Mouse (Mus musculus): ENCODE results near the gene Rrp8. TPM values are rescaled to one million over a fixed set of nuclear protein-coding genes. Genes with fewer than 3 reads are reported as not detected.

Rrp8 gene
- polyA plus RNA-seq, 1 experiment from 2014 or later: 31.2 TPM

DNA sequence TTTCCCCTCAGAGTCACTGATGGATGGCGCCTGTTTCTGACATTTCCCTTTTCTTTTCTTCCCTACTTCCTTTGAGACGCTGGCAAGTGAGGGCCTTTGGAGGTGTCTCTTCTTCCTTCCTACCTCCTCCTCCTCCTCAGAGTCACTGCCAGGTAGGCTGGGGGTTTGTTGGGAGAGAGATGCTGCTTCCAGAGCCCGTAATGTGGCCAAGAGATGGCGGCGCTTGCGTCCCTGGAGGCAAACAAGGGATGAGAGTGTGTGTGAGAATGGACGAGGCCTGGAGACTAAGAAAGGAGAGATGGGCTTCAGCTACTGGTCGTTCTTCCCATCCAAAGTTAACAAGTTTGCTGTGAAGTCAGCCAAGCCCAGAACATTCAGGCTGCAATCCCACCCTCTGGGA, 2.4 kb downstream of the Rrp8 start:
- no peak overlapping the region for H3K27ac ChIP-seq (replicated peaks; ENCODE audit: low read depth, low read length)
- WGBS: 86% methylated on average over 8 of the region's 8 CpGs
- peak overlapping the region; percentile 89; the same call in 1 of the 2 replicates for H3K9ac ChIP-seq (ENCODE audit: low read depth, low read length)
- H3K27me3 ChIP-seq (replicated peaks; ENCODE audit: control insufficient read depth, insufficient read depth, low read length): no peaks in the 10 kb centered on the region
- no peak for ATAC-seq (ENCODE audit: low read depth)
- H3K36me3 ChIP-seq (ENCODE audit: control insufficient read depth, insufficient read depth, low read length): peaks cover 47% of the 10 kb centered on the region
- peak overlapping the region; percentile 84; the same call in 1 of the 2 replicates for H3K4me3 ChIP-seq (ENCODE audit: low read depth, low read length)
- H3K4me1 ChIP-seq (ENCODE audit: control insufficient read depth, insufficient read depth, low read length): peaks cover 21% of the 10 kb centered on the region
- H3K4me2 ChIP-seq (ENCODE audit: low read depth, low read length): peak overlapping the region; percentile 73; the same call in 1 of the 2 replicates
- DNase-seq (ENCODE audit: low spot score): no peak
- no peaks in the 10 kb centered on the region for H3K9me3 ChIP-seq (ENCODE audit: control insufficient read depth, low read length)

DNA sequence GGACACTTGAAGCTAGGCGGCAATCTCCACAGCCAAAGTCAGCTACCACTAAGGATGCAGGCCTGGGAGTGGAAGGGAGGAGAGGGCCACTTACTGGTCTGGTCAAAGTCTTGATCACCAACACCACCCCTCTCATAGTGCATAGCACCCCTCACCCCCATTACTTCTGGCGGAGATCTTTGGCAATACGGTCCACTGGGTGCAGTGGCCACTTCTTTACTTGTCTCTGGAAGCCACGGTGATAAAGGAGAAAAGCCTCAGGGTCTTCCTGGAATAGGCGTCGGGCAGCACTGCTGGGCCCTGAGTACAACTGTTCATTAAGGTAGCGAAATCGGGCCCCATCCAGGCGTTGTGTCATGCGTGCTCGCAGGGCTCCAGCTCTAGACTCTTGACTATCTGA, 3.3 kb downstream of the Rrp8 start:
- H3K36me3 ChIP-seq (ENCODE audit: control insufficient read depth, insufficient read depth, low read length): peaks cover 49% of the 10 kb centered on the region
- WGBS: 93% methylated on average over 11 of the region's 11 CpGs
- H3K4me2 ChIP-seq (ENCODE audit: low read depth, low read length): no peak overlapping the region
- H3K4me3 ChIP-seq (ENCODE audit: low read depth, low read length): no peak overlapping the region
- no peaks in the 10 kb centered on the region for H3K27me3 ChIP-seq (replicated peaks; ENCODE audit: control insufficient read depth, insufficient read depth, low read length)
- no peak overlapping the region for H3K9ac ChIP-seq (ENCODE audit: low read depth, low read length)
- no peak overlapping the region for H3K27ac ChIP-seq (replicated peaks; ENCODE audit: low read depth, low read length)
- ATAC-seq (ENCODE audit: low read depth) (no peak), DNase-seq (ENCODE audit: low spot score) (no peak)
- H3K9me3 ChIP-seq (ENCODE audit: control insufficient read depth, low read length): no peaks in the 10 kb centered on the region
- peaks cover 13% of the 10 kb centered on the region for H3K4me1 ChIP-seq (ENCODE audit: control insufficient read depth, insufficient read depth, low read length)

DNA sequence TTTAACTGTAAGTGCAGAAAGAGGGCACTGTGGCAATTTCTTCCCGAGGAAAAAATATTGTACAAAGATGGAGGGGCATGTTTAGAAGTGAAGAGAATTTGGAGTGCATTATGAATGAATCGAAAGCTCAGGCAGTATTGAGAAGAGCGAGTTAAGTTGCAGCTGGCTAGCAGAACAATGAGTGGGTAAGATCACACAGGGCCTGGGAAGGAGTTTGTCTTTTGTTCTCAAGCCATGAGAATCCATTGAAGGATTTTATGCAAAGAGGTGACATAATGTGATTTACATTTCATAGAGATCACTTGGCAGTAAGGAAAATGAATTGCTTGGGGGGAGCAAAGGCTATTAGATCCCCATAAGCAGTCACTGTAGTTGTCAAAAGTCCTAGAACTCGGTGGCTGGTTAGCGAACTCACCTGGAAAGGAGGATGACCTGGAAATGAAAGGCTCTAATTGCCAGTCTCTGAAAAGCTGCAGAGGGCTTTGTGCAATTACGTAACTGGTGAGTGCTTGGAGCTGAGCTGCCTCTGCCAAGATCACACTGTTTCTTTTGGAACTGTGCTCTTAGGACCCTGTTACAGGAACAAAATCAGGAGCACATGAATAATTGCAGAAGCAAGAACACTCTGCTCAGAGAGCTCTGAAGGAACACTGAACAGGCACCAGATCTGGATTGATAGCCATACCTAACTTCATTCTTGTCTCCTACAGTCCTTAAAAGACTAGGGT, 8.3 kb downstream of the Rrp8 start:
- 77% methylated on average over 6 of the region's 6 CpGs for WGBS
- no peak for DNase-seq (ENCODE audit: low spot score)
- Histone ChIP-seq H3K36me3 (ENCODE audit: control insufficient read depth, insufficient read depth, low read length) (peaks cover 40% of the 10 kb centered on the region), H3K4me3 (ENCODE audit: low read depth, low read length) (no peak overlapping the region), H3K9me3 (ENCODE audit: control insufficient read depth, low read length) (no peaks in the 10 kb centered on the region), H3K27ac (replicated peaks; ENCODE audit: low read depth, low read length) (0 out of 2 replicates have a peak overlapping the region, but pooled peaks have one; percentile 6), H3K27me3 (replicated peaks; ENCODE audit: control insufficient read depth, insufficient read depth, low read length) (no peaks in the 10 kb centered on the region), H3K4me2 (ENCODE audit: low read depth, low read length) (no peak overlapping the region), H3K4me1 (ENCODE audit: control insufficient read depth, insufficient read depth, low read length) (no peaks in the 10 kb centered on the region), H3K9ac (ENCODE audit: low read depth, low read length) (no peak overlapping the region)
- ATAC-seq (ENCODE audit: low read depth): peak; percentile 38; the same call in 1 of the 2 replicates

DNA sequence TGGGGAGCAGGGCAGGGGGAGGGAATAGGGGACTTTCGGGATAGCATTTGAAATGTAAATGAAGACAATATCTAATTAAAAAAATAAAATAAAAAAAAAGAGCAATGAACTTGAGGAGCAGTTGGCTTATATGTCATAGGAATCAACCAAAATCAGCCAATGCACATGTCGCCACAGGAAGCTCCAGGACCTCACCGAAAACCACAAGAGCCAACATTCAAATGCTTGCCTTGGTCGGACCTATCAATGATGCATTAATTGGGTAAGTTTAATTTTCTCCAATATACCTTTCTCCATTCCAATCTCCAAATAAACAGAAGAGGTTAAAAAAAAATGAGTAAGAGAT, 10.2 kb downstream of the Rrp8 start:
- WGBS: 93% methylated on average over 4 of the region's 4 CpGs
- no peak for ATAC-seq (ENCODE audit: low read depth)
- DNase-seq (ENCODE audit: low spot score): no peak
- Histone ChIP-seq H3K9me3 (ENCODE audit: control insufficient read depth, low read length) (no peaks in the 10 kb centered on the region), H3K36me3 (ENCODE audit: control insufficient read depth, insufficient read depth, low read length) (peaks cover 21% of the 10 kb centered on the region), H3K4me3 (ENCODE audit: low read depth, low read length) (no peak overlapping the region), H3K9ac (ENCODE audit: low read depth, low read length) (no peak overlapping the region), H3K4me1 (ENCODE audit: control insufficient read depth, insufficient read depth, low read length) (no peaks in the 10 kb centered on the region), H3K27ac (replicated peaks; ENCODE audit: low read depth, low read length) (no peak overlapping the region; the same call in 1 of the 2 replicates), H3K27me3 (replicated peaks; ENCODE audit: control insufficient read depth, insufficient read depth, low read length) (no peaks in the 10 kb centered on the region), H3K4me2 (ENCODE audit: low read depth, low read length) (no peak overlapping the region)

DNA sequence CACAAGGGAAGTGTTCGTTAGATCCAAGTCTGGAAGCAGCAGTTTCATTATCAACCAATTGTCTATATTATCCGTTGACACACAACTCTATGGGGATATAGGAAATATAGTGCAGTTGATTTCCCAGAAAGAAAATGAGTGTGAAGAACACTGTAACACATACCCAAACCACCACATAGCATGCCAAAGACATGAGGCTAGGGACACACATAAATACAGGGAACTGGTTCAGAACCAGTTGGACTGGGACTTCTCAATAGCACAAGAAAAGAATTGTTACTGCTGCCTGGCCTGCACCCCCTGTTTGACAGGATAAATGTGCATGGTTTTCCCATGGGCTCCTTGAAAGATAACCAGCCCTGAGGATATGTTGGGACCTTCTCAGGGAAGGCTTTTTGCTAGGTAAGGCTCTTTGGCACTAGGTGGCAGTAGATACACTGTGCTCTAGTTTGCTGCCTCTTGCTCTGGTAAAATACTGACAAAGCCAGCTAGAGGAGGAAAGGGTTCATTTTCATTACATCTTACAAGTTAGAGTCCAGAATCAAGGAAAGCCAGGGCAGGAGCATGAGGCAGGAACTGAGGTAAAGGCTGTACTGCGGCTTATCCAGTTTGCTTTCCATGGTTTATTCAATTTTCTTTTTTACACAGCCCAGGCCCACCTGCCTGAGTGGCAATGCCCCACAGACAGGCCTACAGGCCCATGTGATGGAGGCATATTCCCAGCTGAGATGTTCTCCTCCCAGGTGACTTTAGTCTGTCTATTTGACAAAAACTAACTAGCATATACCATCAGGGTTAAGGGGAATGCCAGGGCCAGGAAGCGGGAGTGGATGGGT, 10.8 kb downstream of the Rrp8 start:
- H3K4me1 ChIP-seq (ENCODE audit: control insufficient read depth, insufficient read depth, low read length): no peaks in the 10 kb centered on the region
- no peaks in the 10 kb centered on the region for H3K9me3 ChIP-seq (ENCODE audit: control insufficient read depth, low read length)
- 76% methylated on average over 4 of the region's 4 CpGs for WGBS
- peak; percentile 83 for ATAC-seq (ENCODE audit: low read depth)
- no peak overlapping the region for H3K4me3 ChIP-seq (ENCODE audit: low read depth, low read length)
- DNase-seq (ENCODE audit: low spot score): peak; percentile 87
- peaks cover 15% of the 10 kb centered on the region for H3K36me3 ChIP-seq (ENCODE audit: control insufficient read depth, insufficient read depth, low read length)
- H3K27me3 ChIP-seq (replicated peaks; ENCODE audit: control insufficient read depth, insufficient read depth, low read length): no peaks in the 10 kb centered on the region
- H3K27ac ChIP-seq (replicated peaks; ENCODE audit: low read depth, low read length): no peak overlapping the region; the same call in 1 of the 2 replicates
- H3K4me2 ChIP-seq (ENCODE audit: low read depth, low read length): no peak overlapping the region
- peak overlapping the region; percentile 6; the same call in 1 of the 2 replicates for H3K9ac ChIP-seq (ENCODE audit: low read depth, low read length)

DNA sequence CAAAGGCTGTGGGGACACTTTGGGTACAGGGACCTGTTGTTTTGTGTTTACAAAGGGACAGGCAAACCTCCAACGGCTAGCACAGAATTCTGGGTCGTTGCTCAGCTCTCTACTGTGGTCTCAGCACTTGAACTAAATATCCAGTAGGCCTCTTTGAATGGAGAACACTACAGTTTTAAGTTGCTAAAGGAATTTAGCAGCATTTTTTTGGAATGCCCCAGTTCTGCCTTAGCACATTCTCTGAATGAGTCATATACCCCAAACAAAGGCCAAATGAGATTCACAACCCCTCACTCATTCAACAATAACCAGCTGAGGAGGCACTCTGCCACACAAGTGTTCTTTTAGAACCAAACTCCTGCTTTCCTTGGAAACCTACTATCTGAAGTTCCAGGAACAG, 15.3 kb downstream of the Rrp8 start:
- no peak for DNase-seq (ENCODE audit: low spot score)
- Histone ChIP-seq H3K36me3 (ENCODE audit: control insufficient read depth, insufficient read depth, low read length) (no peaks in the 10 kb centered on the region), H3K4me2 (ENCODE audit: low read depth, low read length) (no peak overlapping the region), H3K27me3 (replicated peaks; ENCODE audit: control insufficient read depth, insufficient read depth, low read length) (no peaks in the 10 kb centered on the region), H3K4me1 (ENCODE audit: control insufficient read depth, insufficient read depth, low read length) (no peaks in the 10 kb centered on the region), H3K4me3 (ENCODE audit: low read depth, low read length) (no peak overlapping the region), H3K9ac (ENCODE audit: low read depth, low read length) (no peak overlapping the region), H3K9me3 (ENCODE audit: control insufficient read depth, low read length) (no peaks in the 10 kb centered on the region), H3K27ac (replicated peaks; ENCODE audit: low read depth, low read length) (no peak overlapping the region)
- WGBS: 66% methylated on average over 2 of the region's 2 CpGs
- no peak for ATAC-seq (ENCODE audit: low read depth)

DNA sequence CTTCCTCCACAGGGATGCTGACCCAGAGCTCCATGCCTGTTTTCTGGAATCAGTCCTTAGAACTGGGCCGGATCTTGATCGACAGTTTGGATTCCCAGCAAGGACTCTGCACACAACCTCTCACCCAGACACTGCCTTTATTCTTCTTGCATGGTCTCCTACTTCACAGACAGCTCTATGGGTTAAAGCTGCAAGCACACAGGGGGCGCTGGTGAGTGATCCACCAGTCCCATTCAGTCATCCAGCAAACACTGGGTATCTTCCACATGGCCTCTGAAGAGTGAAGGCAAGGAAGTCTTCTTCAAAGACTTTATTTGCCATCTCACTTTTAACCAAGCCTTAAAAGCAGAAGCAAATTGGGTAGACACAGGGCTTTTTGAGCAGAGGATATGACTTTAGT, 21.8 kb downstream of the Rrp8 start:
- Histone ChIP-seq H3K4me1 (ENCODE audit: control insufficient read depth, insufficient read depth, low read length) (no peaks in the 10 kb centered on the region), H3K36me3 (ENCODE audit: control insufficient read depth, insufficient read depth, low read length) (no peaks in the 10 kb centered on the region), H3K27me3 (replicated peaks; ENCODE audit: control insufficient read depth, insufficient read depth, low read length) (no peaks in the 10 kb centered on the region), H3K27ac (replicated peaks; ENCODE audit: low read depth, low read length) (no peak overlapping the region), H3K9me3 (ENCODE audit: control insufficient read depth, low read length) (no peaks in the 10 kb centered on the region), H3K4me2 (ENCODE audit: low read depth, low read length) (no peak overlapping the region), H3K4me3 (ENCODE audit: low read depth, low read length) (no peak overlapping the region), H3K9ac (ENCODE audit: low read depth, low read length) (no peak overlapping the region)
- WGBS: 63% methylated on average over 3 of the region's 3 CpGs
- no peak for DNase-seq (ENCODE audit: low spot score)
- ATAC-seq (ENCODE audit: low read depth): no peak

DNA sequence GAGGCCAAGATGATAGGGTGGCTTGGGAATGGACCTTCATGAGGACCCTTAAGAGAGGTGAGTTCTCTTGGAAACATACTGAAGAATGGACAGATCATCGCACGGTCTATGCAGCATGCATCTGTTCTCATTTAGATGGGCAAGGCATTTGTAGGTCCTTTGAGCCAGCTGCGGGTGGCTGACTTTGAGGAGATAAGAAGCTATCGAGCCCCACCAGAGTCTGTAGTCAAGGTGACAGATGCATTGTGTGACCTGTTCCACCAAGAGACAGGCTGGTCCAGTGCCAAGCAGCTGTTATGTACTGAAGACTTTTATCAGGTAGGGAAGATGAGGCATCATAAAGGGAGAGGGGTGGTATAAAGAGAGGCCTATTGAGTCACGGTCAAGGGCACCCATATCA, 28.5 kb downstream of the Rrp8 start:
- Histone ChIP-seq H3K36me3 (ENCODE audit: control insufficient read depth, insufficient read depth, low read length) (no peaks in the 10 kb centered on the region), H3K27ac (replicated peaks; ENCODE audit: low read depth, low read length) (no peak overlapping the region), H3K9me3 (ENCODE audit: control insufficient read depth, low read length) (no peaks in the 10 kb centered on the region), H3K27me3 (replicated peaks; ENCODE audit: control insufficient read depth, insufficient read depth, low read length) (no peaks in the 10 kb centered on the region), H3K4me3 (ENCODE audit: low read depth, low read length) (no peak overlapping the region), H3K9ac (ENCODE audit: low read depth, low read length) (no peak overlapping the region), H3K4me1 (ENCODE audit: control insufficient read depth, insufficient read depth, low read length) (no peaks in the 10 kb centered on the region), H3K4me2 (ENCODE audit: low read depth, low read length) (no peak overlapping the region)
- DNase-seq (ENCODE audit: low spot score) (no peak), ATAC-seq (ENCODE audit: low read depth) (no peak)
- 94% methylated on average over 5 of the region's 5 CpGs for WGBS
